Mouse (Mus musculus): Measurements from ENCODE around the gene Tas2r116. TPM values are rescaled to one million over a fixed set of nuclear protein-coding genes. Genes with fewer than 3 reads are reported as not detected.

The Tas2r116 gene
- total RNA-seq (2021) = not detected
- long read RNA-seq, experiment 1 = 0 reads
- long read RNA-seq, experiment 2 = 0 reads

DNA sequence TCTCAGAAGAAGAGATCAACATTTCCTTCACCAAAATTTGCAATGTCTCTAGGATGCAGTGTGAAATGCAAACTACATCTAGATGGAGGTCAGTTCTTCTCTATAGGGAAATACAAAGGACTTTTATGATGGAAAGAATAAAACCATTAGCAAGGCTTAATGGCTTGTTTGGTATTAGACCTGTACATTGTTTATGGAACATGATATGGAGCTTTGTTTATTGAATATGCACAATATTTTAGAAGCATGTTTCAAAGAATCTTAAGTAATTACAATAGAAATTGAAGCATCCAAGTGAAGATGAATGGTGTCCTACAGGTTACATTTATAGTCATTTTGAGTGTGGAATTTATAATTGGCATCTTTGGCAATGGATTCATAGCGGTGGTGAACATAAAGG is at the start of gene Tas2r116:
Gene Tas2r116 (plus strand): TSS at position 301 of the 400 bp plus-strand sequence.
- no peak for DNase-seq (ENCODE audit: low spot score)

DNA sequence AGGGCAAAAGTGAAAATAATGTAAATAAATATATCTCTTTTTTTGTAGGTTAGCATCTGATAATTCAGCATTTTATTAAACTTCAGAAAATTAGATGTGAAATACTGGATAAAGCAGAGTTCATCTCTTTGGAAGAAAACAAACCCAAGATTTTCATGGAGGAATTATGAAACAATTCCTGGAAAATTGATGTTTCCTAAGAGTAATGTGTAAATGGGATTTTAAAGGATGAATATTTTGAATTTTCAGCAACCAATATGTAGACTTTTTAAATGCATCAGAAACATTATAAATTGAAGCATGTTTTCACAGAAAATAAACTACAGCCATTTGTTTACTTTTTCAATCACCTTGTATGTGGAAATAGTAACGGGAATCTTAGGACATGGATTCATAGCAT is 8.4 kb upstream of the Tas2r116 start, which contains the start of gene Tas2r123:
Gene Tas2r123 (plus strand): TSS at position 301 of the 400 bp plus-strand sequence.
- DNase-seq (ENCODE audit: low spot score) = no peak

DNA sequence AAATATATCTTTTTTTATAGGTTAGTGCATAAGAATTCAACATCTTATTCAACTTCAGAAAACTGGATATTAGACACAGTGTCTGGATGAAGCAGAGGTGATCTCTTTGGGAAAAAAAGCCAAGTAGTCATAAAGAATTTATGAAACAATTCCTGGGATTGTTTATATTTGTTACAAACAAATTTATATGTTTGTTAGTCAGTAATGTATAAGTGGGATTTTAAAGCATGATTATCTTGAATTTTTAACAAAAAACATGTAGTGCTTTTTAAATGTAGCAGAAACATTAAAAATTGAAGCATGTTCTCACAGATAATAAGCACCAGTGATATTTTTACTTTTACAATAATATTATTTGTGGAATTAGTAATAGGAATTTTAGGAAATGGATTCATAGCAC is 12.5 kb downstream of the Tas2r116 start, which contains the start of gene Tas2r110:
Gene Tas2r110 (plus strand): TSS at position 301 of the 400 bp plus-strand sequence.
- DNase-seq (ENCODE audit: low spot score) = no peak

DNA sequence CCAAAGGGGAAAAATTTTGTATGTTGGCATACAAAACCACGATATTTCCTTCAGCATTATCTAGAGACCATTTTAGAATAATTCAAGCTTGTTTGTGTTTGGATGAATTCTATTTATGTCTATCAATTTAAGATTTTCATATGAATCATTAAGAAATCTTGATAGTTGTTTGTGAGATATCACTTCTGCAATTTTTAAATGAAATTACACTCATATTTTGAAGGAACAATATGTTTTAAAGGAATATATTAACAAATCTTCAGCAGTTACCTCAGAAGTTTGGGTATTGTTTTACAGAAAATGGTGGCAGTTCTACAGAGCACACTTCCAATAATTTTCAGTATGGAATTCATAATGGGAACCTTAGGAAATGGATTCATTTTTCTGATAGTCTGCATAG is 37.5 kb downstream of the Tas2r116 start, which contains the start of gene Tas2r113:
Gene Tas2r113 (plus strand): TSS at position 301 of the 400 bp plus-strand sequence.
- no peak for DNase-seq (ENCODE audit: low spot score)

Other genes starting within 250 kb of the Tas2r116 start
- gene A630073D07Rik, start 203.9 kb upstream of the Tas2r116 start, total RNA-seq (2021) = not detected
- gene Tas2r120, start 198.5 kb upstream of the Tas2r116 start, total RNA-seq (2021) = not detected
- not detected for gene Tas2r121, start 154.4 kb upstream of the Tas2r116 start, total RNA-seq (2021)
- gene Tas2r122, start 143.5 kb upstream of the Tas2r116 start, total RNA-seq (2021) = not detected
- gene Tas2r115, start 117.4 kb upstream of the Tas2r116 start, total RNA-seq (2021) = not detected
- not detected for gene Tas2r124, start 100.7 kb upstream of the Tas2r116 start, total RNA-seq (2021)
- gene Tas2r102, start 93.3 kb upstream of the Tas2r116 start, total RNA-seq (2021) = not detected
- not detected for gene Tas2r136, start 77.3 kb upstream of the Tas2r116 start, total RNA-seq (2021)
- gene Tas2r117, start 52.6 kb upstream of the Tas2r116 start, total RNA-seq (2021) = not detected
- not detected for gene Tas2r123, start 8.3 kb upstream of the Tas2r116 start, total RNA-seq (2021)
- gene Tas2r110, start 12.6 kb downstream of the Tas2r116 start, total RNA-seq (2021) = not detected
- gene Tas2r113, start 37.6 kb downstream of the Tas2r116 start, total RNA-seq (2021) = not detected
- not detected for gene Tas2r125, start 54.2 kb downstream of the Tas2r116 start, total RNA-seq (2021)
- not detected for gene Tas2r129, start 95.7 kb downstream of the Tas2r116 start, total RNA-seq (2021)
- not detected for gene Tas2r131, start 102.5 kb downstream of the Tas2r116 start, total RNA-seq (2021)
- gene Tas2r109, start 125.5 kb downstream of the Tas2r116 start, total RNA-seq (2021) = not detected
- gene Tas2r103, start 181.7 kb downstream of the Tas2r116 start, total RNA-seq (2021) = not detected
- not detected for gene Tas2r140, start 200.4 kb downstream of the Tas2r116 start, total RNA-seq (2021)
- 100 to 1,000 TPM; 137 to 139 TPM for gene Smim10l1, start 249.5 kb downstream of the Tas2r116 start, total RNA-seq (2021)